Mouse (Mus musculus) 3134 (cell line): Measurements from ENCODE around the gene Col23a1.

Source experiments
- DNase-seq: peaks from one replicate; pipeline ENCODE4 v3.0.0-alpha.2; 2011; ENCODE audit warnings: low spot score; ENCODE audit not compliant: insufficient read length; ENCODE audit errors: extremely low read depth

The Col23a1 gene

DNA sequence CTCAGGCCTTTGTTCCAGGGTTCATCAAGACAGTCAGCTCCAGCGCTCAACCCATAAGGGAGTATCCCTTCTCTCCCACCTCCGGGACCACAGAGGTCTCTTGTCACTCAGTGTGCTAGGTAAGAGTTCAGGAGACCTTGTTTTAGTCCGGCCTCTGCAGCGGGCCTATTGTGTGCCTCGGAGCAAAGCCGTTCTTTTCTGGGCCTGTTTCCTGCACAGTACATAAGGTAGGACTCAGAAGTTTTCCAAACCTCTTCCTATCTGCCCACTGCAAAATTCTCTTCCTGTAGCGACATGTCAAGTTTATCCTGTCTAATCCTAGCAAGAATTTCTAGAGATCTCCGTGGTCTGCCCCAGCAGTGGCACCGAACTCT is 294.3 kb downstream of the Col23a1 start:
- no peak for DNase-seq

GRCm38 (mm10) chr11:51584431-51585248 is 294.9 kb downstream of the Col23a1 start, which contains the start of gene Phykpl:
Phykpl (plus strand) TSS chr11:51584757.
- DNase-seq, result peak; percentile 100

GRCm38 (mm10) chr11:51585608-51586252 is 296.0 kb downstream of the Col23a1 start:
- no peak for DNase-seq

DNA sequence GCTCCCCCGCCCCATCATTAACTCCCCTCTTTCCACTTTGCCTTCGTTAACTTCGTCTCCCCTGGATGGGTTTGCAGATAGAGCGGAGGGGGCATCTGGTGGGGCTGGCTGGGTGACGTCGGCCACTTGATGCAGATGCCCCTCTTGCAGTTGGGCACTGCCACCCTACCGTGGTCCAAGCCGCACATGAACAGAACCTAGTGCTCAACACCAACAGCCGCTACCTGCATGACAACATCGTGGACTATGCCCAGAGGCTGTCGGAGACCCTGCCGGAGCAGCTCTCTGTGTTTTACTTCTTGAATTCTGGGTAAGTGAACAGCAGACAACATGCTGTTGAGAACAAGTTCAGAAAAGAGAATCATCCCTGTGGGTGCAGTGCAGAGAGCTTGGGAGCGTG is 296.7 kb downstream of the Col23a1 start:
- DNase-seq, result no peak

- no peak for DNase-seq
Measured at GRCm38 (mm10) chr11:51587059-51587458, 297.3 kb downstream of the Col23a1 start.

DNA sequence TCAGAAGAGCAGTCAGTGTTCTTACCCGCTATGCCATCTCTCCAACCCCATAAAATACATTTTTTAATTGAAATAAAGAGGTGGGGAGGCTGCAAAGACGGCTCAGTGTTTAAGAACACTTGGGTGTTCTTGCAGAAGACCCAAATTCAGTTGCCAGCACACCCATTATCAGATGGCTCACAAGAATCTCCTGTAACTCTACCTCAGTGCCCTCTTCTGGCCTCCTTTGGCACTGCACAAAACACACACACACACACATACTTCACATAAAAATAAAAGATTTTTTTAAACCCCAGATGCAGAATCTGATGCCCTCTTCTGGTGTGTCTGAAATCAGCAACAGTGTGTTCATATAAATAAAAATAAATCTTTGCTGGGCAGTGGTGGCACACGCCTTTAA is 299.1 kb downstream of the Col23a1 start:
- no peak for DNase-seq

DNA sequence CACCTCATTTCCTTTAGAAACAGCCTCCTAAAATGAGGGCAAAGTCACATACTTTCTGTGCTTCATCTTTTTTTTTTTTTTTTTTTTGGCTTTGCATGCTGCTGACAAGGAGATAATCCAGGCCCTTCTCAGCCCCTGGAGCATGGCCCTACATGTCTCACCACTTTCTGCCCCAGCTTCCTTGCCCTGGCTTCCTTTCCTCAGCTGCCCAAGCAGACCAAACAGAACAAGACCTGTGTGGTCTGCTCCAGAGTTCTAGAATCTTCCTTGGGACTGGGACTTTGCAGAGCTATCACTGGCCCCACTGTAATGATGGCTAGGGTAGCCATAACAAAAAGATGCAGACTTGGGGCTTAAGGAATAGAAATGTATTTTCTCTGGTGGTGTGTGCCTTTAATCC is 300.3 kb downstream of the Col23a1 start:
- DNase-seq, result no peak

DNA sequence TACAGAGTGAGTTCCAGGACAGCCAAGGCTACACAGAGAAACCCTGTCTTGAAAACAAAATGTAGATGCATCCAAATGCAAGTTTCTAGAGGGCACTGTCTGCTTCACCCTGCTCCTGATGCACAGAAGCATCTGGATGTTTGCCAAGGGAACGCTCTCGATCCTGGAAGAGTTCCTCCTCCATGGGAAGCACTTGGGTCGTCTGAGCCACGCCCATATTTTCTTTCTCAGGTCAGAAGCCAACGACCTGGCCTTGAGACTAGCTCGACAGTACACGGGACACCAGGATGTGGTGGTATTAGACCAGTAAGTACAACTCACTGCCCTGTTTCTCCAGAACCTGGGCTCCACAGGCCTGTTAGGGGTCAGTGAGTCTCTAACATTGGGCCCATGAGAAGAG is 301.4 kb downstream of the Col23a1 start:
- no peak for DNase-seq

DNA sequence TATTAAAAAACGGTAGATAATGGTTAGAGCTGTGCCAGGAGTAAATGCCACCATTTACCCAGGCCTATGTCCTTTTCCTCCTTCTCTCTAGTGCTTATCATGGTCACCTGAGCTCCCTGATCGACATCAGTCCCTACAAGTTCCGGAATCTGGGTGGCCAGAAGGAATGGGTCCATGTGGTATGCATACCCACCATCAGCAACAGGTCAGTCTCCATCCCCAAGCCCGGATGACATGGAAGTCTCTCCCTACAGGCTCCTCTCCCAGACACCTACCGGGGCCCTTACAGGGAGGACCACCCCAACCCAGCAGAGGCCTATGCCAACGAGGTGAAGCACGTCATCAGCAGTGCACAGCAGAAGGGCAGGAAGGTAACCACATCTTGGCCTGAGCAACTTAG is 302.2 kb downstream of the Col23a1 start:
- DNase-seq, result no peak

DNA sequence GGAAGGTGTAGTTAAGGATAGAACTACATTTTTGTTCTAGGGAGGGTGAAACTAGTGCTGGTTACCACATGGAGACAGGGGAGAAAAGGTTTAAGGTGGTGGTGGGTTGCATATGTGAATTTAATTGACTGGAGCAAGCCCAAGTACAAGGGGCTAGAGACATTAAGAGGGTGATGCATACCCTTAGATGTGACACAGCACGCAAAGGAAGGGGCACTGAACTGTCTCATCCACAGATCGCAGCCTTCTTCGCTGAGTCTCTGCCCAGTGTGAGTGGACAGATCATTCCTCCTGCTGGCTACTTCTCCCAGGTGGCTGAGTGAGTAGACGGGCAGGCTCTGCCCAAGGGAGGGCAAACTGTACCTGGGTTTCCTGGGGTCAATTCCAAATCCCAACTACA is 303.6 kb downstream of the Col23a1 start:
- DNase-seq, result no peak

- DNase-seq, result no peak
Measured at GRCm38 (mm10) chr11:51593849-51594248, 304.1 kb downstream of the Col23a1 start.

GRCm38 (mm10) chr11:51594715-51595350 is 305.1 kb downstream of the Col23a1 start:
- no peak for DNase-seq

DNA sequence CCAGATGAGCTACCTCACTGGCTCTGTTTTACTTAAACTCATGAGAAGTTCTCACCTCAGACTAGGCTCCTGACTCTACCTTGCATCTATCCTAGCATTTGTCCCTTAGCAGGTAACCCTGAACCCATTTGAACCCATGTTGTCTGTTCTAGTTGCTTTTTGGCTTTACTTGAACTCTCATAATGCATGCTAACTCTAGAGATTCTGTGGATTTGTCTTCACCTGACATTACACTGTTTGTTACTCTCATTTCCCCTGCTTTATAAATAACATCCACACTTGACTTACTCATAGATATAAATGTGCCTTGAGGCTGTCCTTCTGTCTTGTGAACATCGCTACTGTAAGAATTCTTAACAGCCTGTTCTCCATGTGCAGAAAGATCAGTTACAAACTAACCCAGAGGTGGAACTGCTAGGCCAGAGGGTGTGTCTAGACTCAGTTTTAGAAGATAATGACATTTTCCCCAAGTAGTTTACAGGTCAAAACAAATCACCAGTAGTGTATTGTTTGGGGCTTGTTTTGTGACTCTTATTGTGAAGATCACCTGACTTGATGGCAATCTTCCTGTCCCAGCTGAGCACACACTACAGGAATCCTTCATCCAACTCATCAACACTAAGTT is 305.9 kb downstream of the Col23a1 start:
- DNase-seq, result no peak

DNA sequence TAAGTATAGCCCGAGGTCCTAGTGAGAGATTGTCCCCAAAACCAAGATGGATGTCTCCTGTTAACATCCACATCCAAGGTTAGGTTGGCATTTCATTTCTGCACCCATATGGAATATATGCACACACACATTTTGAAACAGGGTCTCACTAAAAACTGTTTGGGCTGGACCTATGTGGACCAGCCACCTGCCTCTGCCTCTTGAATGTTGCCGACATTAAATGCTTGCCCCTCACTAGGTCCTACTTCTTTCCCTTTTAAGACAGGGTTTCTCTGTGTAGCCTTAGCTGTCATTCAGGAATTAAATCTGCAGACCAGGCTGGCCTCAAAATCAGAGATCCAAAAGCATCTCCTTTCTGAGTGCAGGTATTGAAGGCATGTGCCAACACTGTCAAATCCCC is 307.8 kb downstream of the Col23a1 start:
- no peak for DNase-seq

- no peak for DNase-seq
Measured at GRCm38 (mm10) chr11:51602253-51602652, 312.5 kb downstream of the Col23a1 start.

- peak; percentile 93 for DNase-seq
Measured at GRCm38 (mm10) chr11:51605602-51606446, 316.1 kb downstream of the Col23a1 start.

DNA sequence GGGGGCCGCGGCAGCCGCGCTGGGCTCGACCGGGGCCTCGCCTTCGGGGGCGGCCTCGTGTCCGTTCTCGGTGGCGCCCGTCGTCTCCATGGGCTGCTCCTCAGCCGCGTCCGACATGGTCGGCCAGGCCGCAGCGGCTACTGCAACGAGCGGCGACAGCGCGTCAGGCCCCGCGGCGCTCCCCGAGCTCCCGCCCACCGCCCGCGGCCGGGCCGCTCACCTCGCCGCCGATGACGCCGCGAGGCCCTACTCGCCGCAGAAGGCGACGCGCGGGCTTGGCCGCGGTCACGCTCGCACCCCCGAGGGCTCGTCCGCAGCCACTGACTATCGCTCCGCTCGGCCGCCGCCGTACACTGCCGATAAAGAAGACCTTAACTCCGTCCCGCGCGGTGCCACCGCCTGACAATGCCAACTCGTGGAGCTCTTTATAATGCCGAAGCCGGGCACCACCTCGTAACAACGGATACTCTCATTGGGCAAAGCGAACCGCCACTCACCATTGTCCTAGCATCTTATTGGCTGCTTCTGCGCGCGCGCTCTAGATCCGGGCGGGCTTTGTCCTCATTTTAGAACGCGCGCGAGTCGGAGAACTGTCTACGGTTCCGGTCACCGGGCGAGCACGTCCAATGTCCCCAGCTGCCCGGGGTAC is 316.9 kb downstream of the Col23a1 start, which contains the start of gene Hnrnpab:
Hnrnpab (minus strand) TSS at position 401 of the 649 bp plus-strand sequence.
- DNase-seq, result peak; percentile 90

- no peak for DNase-seq
Measured at GRCm38 (mm10) chr11:51607096-51607738, 317.5 kb downstream of the Col23a1 start.

DNA sequence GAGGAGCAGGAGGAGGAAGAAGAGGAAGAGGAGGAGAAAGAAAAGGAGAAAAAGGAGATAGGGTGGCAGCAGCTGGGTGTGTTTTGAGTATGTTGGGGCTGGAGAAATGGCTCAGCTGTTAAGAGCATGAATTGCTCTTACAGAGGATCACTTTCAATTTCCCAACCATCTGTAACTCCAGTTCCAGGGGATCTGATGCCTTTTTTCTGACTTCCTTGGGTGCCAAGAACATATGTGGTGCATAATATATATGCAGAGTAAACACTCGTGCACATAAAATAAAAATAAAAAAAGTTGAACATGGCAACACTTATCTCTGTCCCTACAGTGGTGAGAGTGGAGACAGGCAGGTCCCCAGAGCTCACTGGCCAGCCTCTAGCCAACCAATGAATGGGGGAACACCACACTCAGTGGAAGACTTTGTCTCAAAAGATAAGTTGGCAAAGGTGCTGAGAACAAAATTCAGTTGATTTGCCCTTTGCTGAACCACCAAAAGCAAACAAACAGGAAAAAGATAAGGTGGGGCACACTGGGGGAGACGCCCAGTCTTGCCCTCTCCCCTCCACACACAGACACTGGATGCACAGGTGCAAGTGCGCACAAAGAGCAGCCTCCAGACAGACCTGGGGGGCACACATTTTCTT is 319.7 kb downstream of the Col23a1 start:
- no peak for DNase-seq
